Mouse (Mus musculus) midbrain, embryonic 12.5 days (tissue): Measurements from ENCODE around the gene Gm49380. TPM values are rescaled to one million over a fixed set of nuclear protein-coding genes. Genes with fewer than 3 reads are reported as not detected.

Experiments
- ATAC-seq: fragments of 200-750 bp; cut with Nextera tagmentation; 2 replicates; pipeline ENCODE4 v1.8.0; 2017; ENCODE audit warnings: low read depth, moderate TSS enrichment, moderate library complexity; ENCODE audit not compliant: low FRiP score
- H3K27ac ChIP-seq: fragments of 300-500 bp; sonication (generic); replicated peaks from 2 replicates; pipeline ENCODE4 v1.5.1; 2016; ENCODE audit warnings: mild to moderate bottlenecking
- H3K27me3 ChIP-seq: fragments of 300-500 bp; sonication (generic); 2 replicates; pipeline ENCODE4 v1.6.1; 2016; ENCODE audit warnings: mild to moderate bottlenecking
- H3K36me3 ChIP-seq: fragments of 300-500 bp; sonication (generic); 2 replicates; pipeline ENCODE4 v1.6.1; 2016
- H3K4me1 ChIP-seq: fragments of 300-500 bp; sonication (generic); 2 replicates; pipeline ENCODE4 v1.6.1; 2016
- H3K4me2 ChIP-seq: fragments of 300-500 bp; sonication (generic); replicated peaks from 2 replicates; pipeline ENCODE4 v1.6.1; 2016; ENCODE audit warnings: mild to moderate bottlenecking, moderate library complexity
- H3K4me3 ChIP-seq: fragments of 300-500 bp; sonication (generic); 2 replicates; pipeline ENCODE4 v1.5.1; 2016; ENCODE audit warnings: mild to moderate bottlenecking
- H3K9ac ChIP-seq: fragments of 300-500 bp; sonication (generic); replicated peaks from 2 replicates; pipeline ENCODE4 v1.6.1; 2016; ENCODE audit warnings: mild to moderate bottlenecking, moderate library complexity
- H3K9me3 ChIP-seq: fragments of 300-500 bp; sonication (generic); 2 replicates; pipeline ENCODE4 v1.6.1; 2016; ENCODE audit warnings: mild to moderate bottlenecking
- WGBS: fragments of 180-500 bp; shearing (Covaris S2); methylation state at CpG from one replicate; pipeline ENCODE4 v1.1.7; 2016; 5-methylcytosine and 5-hydroxymethylcytosine counted together
- polyA plus RNA-seq: library from polyadenylated mRNA; unstranded; fragments of >200 nt; fragmentation: Nextera tagmentation; extraction: Ambion mirVana; gene quantifications from 2 replicates; pipeline ENCODE4 v1.2.1, GENCODE M21; 2016

Gm49380 gene
- polyA plus RNA-seq, 1 experiment from 2014 or later: 0.43 TPM

GRCm38 (mm10) chr9:44134101-44134850, 21.0 kb upstream of the Gm49380 start, which contains the start of gene Mcam:
Mcam (plus strand) TSS chr9:44134469.
- Histone ChIP-seq H3K27ac (no peak within 1 kb of the TSS), H3K4me2 (peak within 1 kb of the TSS; percentile 67), H3K4me3 (peak within 1 kb of the TSS; percentile 48), H3K9me3 (no peaks in the 10 kb centered on the region), H3K4me1 (peaks cover 58% of the 10 kb centered on the region), H3K9ac (peak within 1 kb of the TSS; percentile 57), H3K36me3 (no peaks in the 10 kb centered on the region), H3K27me3 (peaks cover 73% of the 10 kb centered on the region)
- WGBS: 1% methylated on average over 40 of the region's 55 CpGs
- 0 out of 2 replicates have a peak, but pooled peaks have one; percentile 12 for ATAC-seq

- H3K27ac ChIP-seq: no peak overlapping the region
- WGBS: 30% methylated on average over 2 of the region's 2 CpGs
- H3K4me3 ChIP-seq: peak overlapping the region; percentile 48; the same call in 1 of the 2 replicates
- no peaks in the 10 kb centered on the region for H3K9me3 ChIP-seq
- H3K4me2 ChIP-seq: peak overlapping the region; percentile 67
- 0 out of 2 replicates have a peak overlapping the region, but pooled peaks have one; percentile 6 for H3K9ac ChIP-seq
- ATAC-seq: no peak
- peaks cover 58% of the 10 kb centered on the region for H3K4me1 ChIP-seq
- peaks cover 81% of the 10 kb centered on the region for H3K27me3 ChIP-seq
- H3K36me3 ChIP-seq: no peaks in the 10 kb centered on the region
These were observed 20.0 kb upstream of the Gm49380 start for GRCm38 (mm10) chr9:44133287-44133686.

- WGBS: 58% methylated on average over 5 of the region's 5 CpGs
- Histone ChIP-seq H3K27ac (no peak overlapping the region), H3K36me3 (no peaks in the 10 kb centered on the region), H3K27me3 (peaks cover 81% of the 10 kb centered on the region), H3K9ac (no peak overlapping the region), H3K9me3 (no peaks in the 10 kb centered on the region), H3K4me3 (no peak overlapping the region), H3K4me1 (peaks cover 58% of the 10 kb centered on the region), H3K4me2 (no peak overlapping the region)
- no peak for ATAC-seq
These were observed 18.9 kb upstream of the Gm49380 start for GRCm38 (mm10) chr9:44132200-44132599.

GRCm38 (mm10) chr9:44131276-44131590, 17.9 kb upstream of the Gm49380 start:
- peak overlapping the region; percentile 66; the same call in 1 of the 2 replicates for H3K4me2 ChIP-seq
- 30% methylated on average over 7 of the region's 7 CpGs for WGBS
- H3K4me3 ChIP-seq: no peak overlapping the region
- H3K9me3 ChIP-seq: no peaks in the 10 kb centered on the region
- peaks cover 73% of the 10 kb centered on the region for H3K27me3 ChIP-seq
- H3K27ac ChIP-seq: no peak overlapping the region
- H3K4me1 ChIP-seq: peaks cover 57% of the 10 kb centered on the region
- H3K9ac ChIP-seq: no peak overlapping the region
- ATAC-seq: no peak
- H3K36me3 ChIP-seq: no peaks in the 10 kb centered on the region

- WGBS: 9% methylated on average over 19 of the region's 19 CpGs
- H3K27me3 ChIP-seq: peaks cover 68% of the 10 kb centered on the region
These were observed 17.4 kb upstream of the Gm49380 start for GRCm38 (mm10) chr9:44130581-44131275.

GRCm38 (mm10) chr9:44130034-44130433, 16.7 kb upstream of the Gm49380 start:
- WGBS: under 1% methylated on average over 27 of the region's 27 CpGs
- H3K4me2 ChIP-seq: peak overlapping the region; percentile 66
- ATAC-seq: peak; percentile 51
- no peaks in the 10 kb centered on the region for H3K9me3 ChIP-seq
- H3K4me1 ChIP-seq: peaks cover 46% of the 10 kb centered on the region
- H3K9ac ChIP-seq: peak overlapping the region; percentile 62
- peak overlapping the region; percentile 42 for H3K4me3 ChIP-seq
- no peaks in the 10 kb centered on the region for H3K36me3 ChIP-seq
- 0 out of 2 replicates have a peak overlapping the region, but pooled peaks have one; percentile 11 for H3K27ac ChIP-seq
- peaks cover 61% of the 10 kb centered on the region for H3K27me3 ChIP-seq

More at GRCm38 (mm10) chr9:44130581-44131275, 17.4 kb upstream of the Gm49380 start:
- Histone ChIP-seq H3K4me2 (peak overlapping the region; percentile 66), H3K36me3 (no peaks in the 10 kb centered on the region), H3K4me1 (peaks cover 52% of the 10 kb centered on the region), H3K9me3 (no peaks in the 10 kb centered on the region), H3K27ac (peak overlapping the region; percentile 11; the same call in 1 of the 2 replicates), H3K9ac (peak overlapping the region; percentile 62), H3K4me3 (peak overlapping the region; percentile 42; the same call in 1 of the 2 replicates)
- ATAC-seq: peak; percentile 47; the same call in 1 of the 2 replicates

GRCm38 (mm10) chr9:44129633-44130032, 16.3 kb upstream of the Gm49380 start:
- Histone ChIP-seq H3K4me2 (peak overlapping the region; percentile 66), H3K27ac (0 out of 2 replicates have a peak overlapping the region, but pooled peaks have one; percentile 11), H3K9me3 (no peaks in the 10 kb centered on the region), H3K4me1 (peaks cover 41% of the 10 kb centered on the region), H3K36me3 (no peaks in the 10 kb centered on the region), H3K4me3 (peak overlapping the region; percentile 42), H3K9ac (peak overlapping the region; percentile 62), H3K27me3 (peaks cover 57% of the 10 kb centered on the region)
- no peak for ATAC-seq
- WGBS: 6% methylated on average over 9 of the region's 9 CpGs

GRCm38 (mm10) chr9:44127351-44127801, 14.1 kb upstream of the Gm49380 start:
- Histone ChIP-seq H3K9me3 (no peaks in the 10 kb centered on the region), H3K27ac (no peak overlapping the region), H3K4me1 (peaks cover 25% of the 10 kb centered on the region), H3K27me3 (peaks cover 35% of the 10 kb centered on the region), H3K4me2 (no peak overlapping the region), H3K9ac (no peak overlapping the region), H3K36me3 (no peaks in the 10 kb centered on the region), H3K4me3 (no peak overlapping the region)
- 39% methylated on average over 3 of the region's 3 CpGs for WGBS
- ATAC-seq: no peak

GRCm38 (mm10) chr9:44126746-44127145, 13.4 kb upstream of the Gm49380 start:
- H3K27ac ChIP-seq: no peak overlapping the region
- no peaks in the 10 kb centered on the region for H3K36me3 ChIP-seq
- peaks cover 28% of the 10 kb centered on the region for H3K27me3 ChIP-seq
- peaks cover 25% of the 10 kb centered on the region for H3K4me1 ChIP-seq
- no peak overlapping the region for H3K4me2 ChIP-seq
- H3K9ac ChIP-seq: no peak overlapping the region
- no peaks in the 10 kb centered on the region for H3K9me3 ChIP-seq
- no peak overlapping the region for H3K4me3 ChIP-seq
- 89% methylated on average over 3 of the region's 3 CpGs for WGBS
- no peak for ATAC-seq

GRCm38 (mm10) chr9:44125546-44126428, 12.5 kb upstream of the Gm49380 start:
- WGBS: 35% methylated on average over 18 of the region's 18 CpGs
- peaks cover 18% of the 10 kb centered on the region for H3K4me1 ChIP-seq
- H3K27me3 ChIP-seq: peaks cover 19% of the 10 kb centered on the region
- H3K36me3 ChIP-seq: no peaks in the 10 kb centered on the region
- no peak overlapping the region; the same call in 1 of the 2 replicates for H3K9ac ChIP-seq
- H3K4me3 ChIP-seq: no peak overlapping the region
- H3K4me2 ChIP-seq: no peak overlapping the region
- no peaks in the 10 kb centered on the region for H3K9me3 ChIP-seq
- no peak for ATAC-seq
- H3K27ac ChIP-seq: no peak overlapping the region

- no peak overlapping the region for H3K4me3 ChIP-seq
- no peaks in the 10 kb centered on the region for H3K36me3 ChIP-seq
- no peak for ATAC-seq
- 53% methylated on average over 5 of the region's 5 CpGs for WGBS
- H3K4me2 ChIP-seq: no peak overlapping the region
- peaks cover 15% of the 10 kb centered on the region for H3K27me3 ChIP-seq
- H3K9ac ChIP-seq: no peak overlapping the region
- H3K9me3 ChIP-seq: no peaks in the 10 kb centered on the region
- peaks cover 10% of the 10 kb centered on the region for H3K4me1 ChIP-seq
- no peak overlapping the region for H3K27ac ChIP-seq
These were observed 11.7 kb upstream of the Gm49380 start for GRCm38 (mm10) chr9:44125026-44125425.
